Mouse (Mus musculus): ENCODE results near the gene Lce1i. TPM values are rescaled to one million over a fixed set of nuclear protein-coding genes. Genes with fewer than 3 reads are reported as not detected.
"Not testable (repeated sequence)": the region's sequence is repeated elsewhere in the genome, so short reads cannot be mapped to it uniquely, and the experiment has no call there.

Gene Lce1i
- total RNA-seq (2014; fragmentation: Nextera tagmentation) (not detected in 2 replicates), total RNA-seq (2017) (not detected in 2 replicates)

DNA sequence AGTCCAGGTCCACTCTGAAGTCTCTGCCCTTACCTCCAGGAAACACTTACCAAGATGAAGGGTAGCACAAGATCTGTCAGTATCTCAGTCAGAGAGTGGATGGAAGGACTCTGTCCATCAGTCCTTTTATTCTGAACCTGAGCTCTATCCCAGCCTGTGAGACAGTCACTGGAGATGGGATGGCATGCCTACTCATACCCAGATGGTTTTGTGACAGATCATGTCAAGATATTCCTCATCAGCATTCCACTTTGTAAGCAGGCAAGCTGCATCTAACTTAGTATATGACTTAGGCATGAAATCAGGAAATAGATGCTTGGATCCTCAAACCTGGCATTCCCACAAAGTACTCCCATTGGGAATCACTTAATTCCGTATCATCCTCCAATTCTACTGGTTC lies at the start of gene Lce1i:
Lce1i (minus strand) TSS at position 101 of the 400 bp plus-strand sequence.
- no peak for ATAC-seq (replicated peaks; ENCODE audit: poor library complexity, severe bottlenecking)

DNA sequence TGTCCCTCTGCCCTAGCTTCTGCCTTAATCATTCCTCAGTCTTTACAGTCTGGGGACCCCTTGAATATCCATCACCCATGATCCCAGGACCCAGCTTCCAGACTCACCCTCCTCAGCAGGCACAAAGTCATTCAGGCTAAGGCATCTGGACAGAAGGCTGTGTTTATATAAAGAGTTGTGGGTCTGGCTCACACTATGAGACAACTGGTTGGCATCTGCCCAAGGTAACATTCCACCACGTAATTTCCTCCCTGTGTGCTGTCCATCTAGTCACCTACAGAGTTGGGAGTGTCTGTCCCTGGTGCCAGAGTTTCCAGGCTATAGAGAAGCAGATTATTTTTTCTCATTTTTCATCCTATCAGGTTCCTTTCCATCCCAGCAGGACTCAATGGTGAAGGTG lies 48.4 kb upstream of the Lce1i start, which contains the start of gene Kprp:
Kprp (minus strand) TSS at position 140 of the 400 bp plus-strand sequence.
- ATAC-seq (replicated peaks; ENCODE audit: poor library complexity, severe bottlenecking) = no peak

DNA sequence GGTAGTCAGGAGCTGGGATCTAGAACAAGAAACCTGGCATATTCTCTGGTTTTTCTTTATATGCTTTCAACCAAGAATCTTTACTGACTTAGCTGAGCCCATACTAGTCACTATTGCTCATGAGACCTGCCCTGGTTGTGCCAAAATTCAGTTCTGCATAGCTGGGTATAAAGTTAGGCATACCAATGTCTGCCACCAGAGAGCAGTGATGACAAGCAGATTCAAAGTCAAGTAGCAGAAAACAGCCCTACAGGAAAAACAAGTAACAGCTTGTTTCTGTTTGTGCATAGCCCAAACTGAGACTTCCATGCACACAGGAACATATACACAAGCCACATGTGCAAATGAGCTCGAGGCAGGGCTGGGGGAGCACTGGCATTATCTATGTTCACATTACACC lies 47.1 kb upstream of the Lce1i start:
- ATAC-seq (replicated peaks; ENCODE audit: poor library complexity, severe bottlenecking) = no peak

DNA sequence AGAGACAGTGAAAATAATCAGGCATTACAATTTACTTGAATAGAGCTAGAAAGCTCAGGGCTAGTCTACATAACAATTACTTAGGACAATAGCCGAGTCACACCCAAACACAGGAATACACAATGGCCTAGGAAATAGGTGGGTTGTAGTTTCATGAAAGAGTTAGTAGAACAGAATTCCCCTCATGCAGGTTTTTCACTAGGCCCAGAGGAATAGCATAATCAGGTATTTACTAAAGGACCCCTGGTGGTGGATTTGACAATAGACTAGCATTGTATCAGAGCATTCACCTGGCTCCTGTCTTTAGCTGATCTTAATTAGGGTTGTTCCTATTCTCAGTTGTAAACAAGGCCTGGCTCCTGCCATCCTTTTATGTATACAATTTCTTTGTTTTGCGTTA lies 37.3 kb upstream of the Lce1i start:
- ATAC-seq (replicated peaks; ENCODE audit: poor library complexity, severe bottlenecking) = not testable (repeated sequence)

DNA sequence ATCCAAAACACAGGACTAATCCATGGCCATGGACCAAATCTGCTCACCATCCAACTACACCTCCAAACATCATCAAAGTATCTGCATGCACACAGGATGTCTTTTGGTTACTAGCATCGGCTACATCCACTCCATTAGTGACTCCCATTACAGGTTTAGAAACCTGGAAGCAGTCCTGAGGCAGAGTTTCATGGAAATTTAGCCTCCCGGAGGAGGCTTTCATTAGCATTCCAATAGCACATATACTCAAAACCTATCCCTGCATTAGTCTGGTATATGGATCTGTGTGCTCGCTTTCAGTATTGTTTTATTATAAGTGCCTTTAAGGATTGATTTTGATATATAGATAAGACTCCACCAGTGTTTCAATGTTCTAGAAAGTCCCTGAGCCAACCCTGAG lies 36.9 kb upstream of the Lce1i start:
- no peak for ATAC-seq (replicated peaks; ENCODE audit: poor library complexity, severe bottlenecking)

DNA sequence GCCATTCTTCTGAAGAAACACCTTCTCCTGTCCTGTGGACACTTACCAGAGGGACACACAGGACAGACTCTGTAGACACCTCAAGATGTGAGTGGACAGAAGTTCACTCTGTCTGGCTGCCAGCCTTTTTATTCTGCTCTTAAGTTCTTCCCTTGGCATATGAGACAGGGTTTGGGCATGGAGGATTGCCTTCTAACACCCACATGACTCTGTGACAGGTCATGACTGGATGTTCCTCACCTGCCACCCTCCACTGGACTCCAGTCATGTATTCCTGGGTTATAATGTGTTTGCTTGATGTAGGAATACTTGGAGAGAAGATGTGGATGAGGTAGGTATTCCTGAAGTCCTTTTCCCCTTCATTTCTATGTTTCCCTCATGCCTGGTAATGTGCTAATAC lies 29.1 kb upstream of the Lce1i start, which contains the start of gene Lce1k:
Lce1k (minus strand) TSS at position 101 of the 400 bp plus-strand sequence.
- no peak for ATAC-seq (replicated peaks; ENCODE audit: poor library complexity, severe bottlenecking)

DNA sequence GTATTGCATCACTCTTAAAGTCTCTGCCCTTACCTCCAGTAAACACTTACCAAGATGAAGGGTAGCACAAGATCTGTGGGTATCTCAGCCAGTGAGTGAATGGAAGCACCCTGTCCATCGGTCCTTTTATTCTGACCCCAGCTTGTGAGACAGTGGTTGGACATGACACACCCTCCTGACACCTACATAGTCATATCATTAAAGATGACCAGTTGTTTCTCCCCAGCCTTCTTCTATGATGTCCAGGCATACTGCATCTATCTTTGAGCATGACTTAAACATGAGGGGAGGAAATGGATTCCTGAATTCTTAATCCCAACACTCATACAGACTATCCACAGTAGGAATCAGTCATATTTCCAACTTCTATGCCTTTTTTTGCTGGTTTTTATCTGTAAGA lies 11.7 kb upstream of the Lce1i start, which contains the start of gene Lce1j:
Lce1j (minus strand) TSS at position 101 of the 400 bp plus-strand sequence.
- no peak for ATAC-seq (replicated peaks; ENCODE audit: poor library complexity, severe bottlenecking)

DNA sequence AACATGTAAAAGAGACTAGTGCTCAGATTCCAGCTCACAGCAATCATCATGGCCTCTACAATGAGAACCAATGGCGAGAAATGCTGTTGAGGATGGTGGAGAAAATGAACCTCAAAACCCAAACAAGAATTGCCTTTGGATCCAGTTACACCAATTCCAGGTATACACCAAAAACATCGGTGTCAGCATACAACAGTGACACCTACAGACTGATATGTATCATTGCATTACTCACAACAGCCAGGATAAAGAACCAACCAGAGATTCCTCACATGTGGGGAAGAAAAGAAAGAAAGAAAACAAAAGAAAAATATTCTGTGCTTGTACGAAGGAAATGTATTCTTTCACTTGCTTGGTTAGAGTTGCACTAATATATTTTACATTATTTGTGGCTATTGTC lies 7.1 kb downstream of the Lce1i start:
- ATAC-seq (replicated peaks; ENCODE audit: poor library complexity, severe bottlenecking) = no peak

DNA sequence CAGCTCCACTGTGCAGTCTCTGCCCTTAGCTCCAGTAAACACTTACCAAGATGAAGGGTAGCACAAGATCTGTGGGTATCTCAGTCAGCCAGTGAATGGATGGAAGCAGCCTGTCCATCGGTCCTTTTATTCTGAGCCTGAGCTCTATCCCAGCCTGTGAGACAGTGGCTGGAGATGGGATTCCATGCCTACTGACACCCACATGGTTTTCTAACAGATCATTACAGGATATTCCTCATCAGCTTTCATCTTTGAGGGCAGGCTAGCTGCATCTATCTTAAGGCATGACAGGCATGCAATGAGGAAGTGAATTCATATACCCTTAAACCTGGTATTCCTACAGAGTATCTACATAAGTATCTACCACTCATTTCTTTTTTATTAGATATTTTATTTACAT lies 13.7 kb downstream of the Lce1i start, which contains the start of gene Lce1h:
Lce1h (minus strand) TSS at position 101 of the 400 bp plus-strand sequence.
- no peak for ATAC-seq (replicated peaks; ENCODE audit: poor library complexity, severe bottlenecking)

DNA sequence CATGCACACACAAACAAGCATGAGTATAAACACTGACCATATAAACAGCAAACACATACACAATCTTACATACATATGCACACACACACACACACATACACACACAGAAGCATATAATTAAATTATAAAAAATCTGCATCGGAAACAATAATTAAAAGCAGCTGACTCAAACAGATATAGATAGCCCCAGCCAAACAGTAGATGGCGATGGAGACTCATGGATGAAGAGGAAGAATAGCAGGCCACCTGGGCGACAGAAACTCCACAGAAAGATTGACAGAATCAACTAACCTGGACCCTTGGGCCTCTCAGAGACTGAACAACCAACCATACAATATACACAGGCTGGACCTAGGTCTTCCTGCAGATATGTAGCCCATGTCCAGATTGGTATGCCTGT lies 25.5 kb downstream of the Lce1i start:
- ATAC-seq (replicated peaks; ENCODE audit: poor library complexity, severe bottlenecking) = no peak

DNA sequence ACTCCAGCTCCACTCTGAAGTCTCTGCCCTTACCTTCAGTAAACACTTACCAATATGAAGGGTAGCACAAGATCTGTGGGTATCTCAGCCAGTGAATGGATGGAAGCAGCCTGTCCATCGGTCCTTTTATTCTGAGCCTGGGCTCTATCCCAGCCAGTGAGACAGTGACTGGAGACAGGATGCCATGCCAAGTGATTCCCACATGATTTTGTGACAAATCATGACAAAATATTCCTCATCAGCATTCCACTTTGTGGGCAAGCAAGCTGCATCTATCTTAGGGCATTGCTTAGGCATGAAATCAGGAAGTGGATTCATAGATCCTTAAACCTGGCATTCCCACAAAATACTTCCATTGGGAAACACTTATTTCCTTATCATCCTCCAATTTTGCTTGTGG lies 26.5 kb downstream of the Lce1i start, which contains the start of gene Lce1g:
Lce1g (minus strand) TSS at position 101 of the 400 bp plus-strand sequence.
- ATAC-seq (replicated peaks; ENCODE audit: poor library complexity, severe bottlenecking) = no peak

DNA sequence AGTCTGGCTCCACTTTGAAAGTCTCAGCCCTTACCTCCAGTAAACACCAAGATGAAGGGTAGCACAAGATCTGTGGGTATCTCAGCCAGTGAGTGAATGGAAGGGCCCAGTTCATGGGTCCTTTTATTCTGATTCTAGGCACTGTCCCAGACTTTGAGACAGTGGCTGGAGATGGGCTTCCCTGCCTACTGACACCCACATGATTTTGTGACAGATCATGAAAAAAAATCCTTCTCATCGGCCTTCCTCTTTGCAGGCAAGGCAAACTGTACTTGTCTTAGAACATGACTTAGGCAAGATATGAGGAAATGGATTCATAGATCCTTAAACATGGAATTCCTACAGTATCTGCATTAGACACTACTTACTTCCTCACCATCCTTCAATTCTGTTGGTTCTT lies 39.7 kb downstream of the Lce1i start, which contains the start of gene Gm38119:
Gm38119 (minus strand) TSS at position 101 of the 400 bp plus-strand sequence.
- no peak for ATAC-seq (replicated peaks; ENCODE audit: poor library complexity, severe bottlenecking)

Other genes with a start within 250 kb of the Lce1i start
- not detected in 2 replicates for gene 2310046K23Rik, start 244.4 kb downstream of the Lce1i start, total RNA-seq (2014; fragmentation: Nextera tagmentation)
- gene 2310046K23Rik, start 244.4 kb downstream of the Lce1i start, total RNA-seq (2017) = not detected in 2 replicates
- gene Ivl, start 205.2 kb downstream of the Lce1i start, total RNA-seq (2014; fragmentation: Nextera tagmentation) = not detected in 2 replicates
- not detected in 2 replicates for gene Ivl, start 205.2 kb downstream of the Lce1i start, total RNA-seq (2017)
- gene Smcp, start 189.9 kb downstream of the Lce1i start, total RNA-seq (2014; fragmentation: Nextera tagmentation) = not detected in 2 replicates
- gene Smcp, start 189.9 kb downstream of the Lce1i start, total RNA-seq (2017) = not detected in 2 replicates
- gene 2210017I01Rik, start 171.4 kb downstream of the Lce1i start, total RNA-seq (2014; fragmentation: Nextera tagmentation) = not detected in 2 replicates
- not detected in 2 replicates for gene 2210017I01Rik, start 171.4 kb downstream of the Lce1i start, total RNA-seq (2017)
- gene Lce6a, start 157.2 kb downstream of the Lce1i start, total RNA-seq (2014; fragmentation: Nextera tagmentation) = not detected in 2 replicates
- not detected in 2 replicates for gene Lce6a, start 157.2 kb downstream of the Lce1i start, total RNA-seq (2017)
- gene Lce1a1, start 130.6 kb downstream of the Lce1i start, total RNA-seq (2014; fragmentation: Nextera tagmentation) = not detected in 2 replicates
- gene Lce1a1, start 130.6 kb downstream of the Lce1i start, total RNA-seq (2017) = not detected in 2 replicates
- gene Lce1b, start 122.0 kb downstream of the Lce1i start, total RNA-seq (2014; fragmentation: Nextera tagmentation) = not detected in 2 replicates
- not detected in 2 replicates for gene Lce1b, start 122.0 kb downstream of the Lce1i start, total RNA-seq (2017)
- not detected in 2 replicates for gene Lce1a2, start 108.6 kb downstream of the Lce1i start, total RNA-seq (2014; fragmentation: Nextera tagmentation)
- not detected in 2 replicates for gene Lce1a2, start 108.6 kb downstream of the Lce1i start, total RNA-seq (2017)
- not detected in 2 replicates for gene Lce1c, start 99.7 kb downstream of the Lce1i start, total RNA-seq (2014; fragmentation: Nextera tagmentation)
- gene Lce1c, start 99.7 kb downstream of the Lce1i start, total RNA-seq (2017) = not detected in 2 replicates
- not detected in 2 replicates for gene Lce1d, start 91.7 kb downstream of the Lce1i start, total RNA-seq (2014; fragmentation: Nextera tagmentation)
- not detected in 2 replicates for gene Lce1d, start 91.7 kb downstream of the Lce1i start, total RNA-seq (2017)
- not detected in 2 replicates for gene Lce1e, start 69.8 kb downstream of the Lce1i start, total RNA-seq (2014; fragmentation: Nextera tagmentation)
- gene Lce1e, start 69.8 kb downstream of the Lce1i start, total RNA-seq (2017) = not detected in 2 replicates
- not detected in 2 replicates for gene Lce1f, start 58.5 kb downstream of the Lce1i start, total RNA-seq (2014; fragmentation: Nextera tagmentation)
- gene Lce1f, start 58.5 kb downstream of the Lce1i start, total RNA-seq (2017) = not detected in 2 replicates
- gene Gm38119, start 39.8 kb downstream of the Lce1i start, total RNA-seq (2014; fragmentation: Nextera tagmentation) = not detected in 2 replicates
- not detected in 2 replicates for gene Gm38119, start 39.8 kb downstream of the Lce1i start, total RNA-seq (2017)
- not detected in 2 replicates for gene Lce1g, start 26.6 kb downstream of the Lce1i start, total RNA-seq (2014; fragmentation: Nextera tagmentation)
- not detected in 2 replicates for gene Lce1g, start 26.6 kb downstream of the Lce1i start, total RNA-seq (2017)
- gene Lce1h, start 13.8 kb downstream of the Lce1i start, total RNA-seq (2014; fragmentation: Nextera tagmentation) = not detected in 2 replicates
- not detected in 2 replicates for gene Lce1h, start 13.8 kb downstream of the Lce1i start, total RNA-seq (2017)
- gene Lce1j, start 11.6 kb upstream of the Lce1i start, total RNA-seq (2014; fragmentation: Nextera tagmentation) = not detected in 2 replicates
- not detected in 2 replicates for gene Lce1j, start 11.6 kb upstream of the Lce1i start, total RNA-seq (2017)
- not detected in 2 replicates for gene Lce1k, start 29.0 kb upstream of the Lce1i start, total RNA-seq (2014; fragmentation: Nextera tagmentation)
- not detected in 2 replicates for gene Lce1k, start 29.0 kb upstream of the Lce1i start, total RNA-seq (2017)
- not detected in 2 replicates for gene Kprp, start 48.3 kb upstream of the Lce1i start, total RNA-seq (2014; fragmentation: Nextera tagmentation)
- not detected in 2 replicates for gene Kprp, start 48.3 kb upstream of the Lce1i start, total RNA-seq (2017)
- not detected in 2 replicates for gene Lce1l, start 72.4 kb upstream of the Lce1i start, total RNA-seq (2014; fragmentation: Nextera tagmentation)
- gene Lce1l, start 72.4 kb upstream of the Lce1i start, total RNA-seq (2017) = not detected in 2 replicates
- not detected in 2 replicates for gene 2310050C09Rik, start 91.3 kb upstream of the Lce1i start, total RNA-seq (2014; fragmentation: Nextera tagmentation)
- not detected in 2 replicates for gene 2310050C09Rik, start 91.3 kb upstream of the Lce1i start, total RNA-seq (2017)
- gene Lce3a, start 147.3 kb upstream of the Lce1i start, total RNA-seq (2014; fragmentation: Nextera tagmentation) = not detected in 2 replicates
- gene Lce3a, start 147.3 kb upstream of the Lce1i start, total RNA-seq (2017) = not detected in 2 replicates
- gene Lce3b, start 154.1 kb upstream of the Lce1i start, total RNA-seq (2014; fragmentation: Nextera tagmentation) = not detected in 2 replicates
- not detected in 2 replicates for gene Lce3b, start 154.1 kb upstream of the Lce1i start, total RNA-seq (2017)
- not detected in 2 replicates for gene Lce3c, start 165.6 kb upstream of the Lce1i start, total RNA-seq (2014; fragmentation: Nextera tagmentation)
- gene Lce3c, start 165.6 kb upstream of the Lce1i start, total RNA-seq (2017) = not detected in 2 replicates
- gene Lce3d, start 178.5 kb upstream of the Lce1i start, total RNA-seq (2014; fragmentation: Nextera tagmentation) = not detected in 2 replicates
- not detected in 2 replicates for gene Lce3d, start 178.5 kb upstream of the Lce1i start, total RNA-seq (2017)
- gene Lce3e, start 188.2 kb upstream of the Lce1i start, total RNA-seq (2014; fragmentation: Nextera tagmentation) = not detected in 2 replicates
- not detected in 2 replicates for gene Lce3e, start 188.2 kb upstream of the Lce1i start, total RNA-seq (2017)
- gene Lce3f, start 213.3 kb upstream of the Lce1i start, total RNA-seq (2014; fragmentation: Nextera tagmentation) = not detected in 2 replicates
- not detected in 2 replicates for gene Lce3f, start 213.3 kb upstream of the Lce1i start, total RNA-seq (2017)
- gene Crct1, start 236.8 kb upstream of the Lce1i start, total RNA-seq (2014; fragmentation: Nextera tagmentation) = not detected in 2 replicates
- gene Crct1, start 236.8 kb upstream of the Lce1i start, total RNA-seq (2017) = not detected in 2 replicates
- gene Lce1m, start 240.2 kb upstream of the Lce1i start, total RNA-seq (2014; fragmentation: Nextera tagmentation) = not detected in 2 replicates
- gene Lce1m, start 240.2 kb upstream of the Lce1i start, total RNA-seq (2017) = not detected in 2 replicates